Mouse (Mus musculus) CH12.LX (cell line): Measurements from ENCODE around the gene Ell3. TPM values are rescaled to one million over a fixed set of nuclear protein-coding genes. Genes with fewer than 3 reads are reported as not detected.

Experiments
- DNase-seq: peaks from one replicate; pipeline ENCODE4 v3.0.0-alpha.2; 2013; ENCODE audit errors: extremely low read depth
- H3K27ac ChIP-seq: 2 replicates; pipeline ENCODE4 v1.5.1; 2012; ENCODE audit warnings: low read depth, mild to moderate bottlenecking, control low read depth, moderate library complexity; ENCODE audit not compliant: insufficient read depth
- H3K27me3 ChIP-seq: replicated peaks from 2 replicates; pipeline ENCODE3; 2012; ENCODE audit warnings: inconsistent platforms
- H3K36me3 ChIP-seq, 2 experiments: replicated peaks in 1 of 2; 2 replicates each; pipeline versions ENCODE3 to v1.6.1; 2012; ENCODE audit warnings: inconsistent platforms in 1 of 2, low read length in 1 of 2, mild to moderate bottlenecking in 1 of 2, mixed read lengths in 1 of 2, moderate library complexity in 1 of 2; ENCODE audit not compliant: control insufficient read depth in 1 of 2, insufficient read depth in 1 of 2
- H3K4me1 ChIP-seq, 2 experiments: 2 replicates each; pipeline ENCODE4 v1.6.1; 2012; ENCODE audit warnings: inconsistent platforms in 1 of 2, moderate library complexity in 1 of 2; ENCODE audit not compliant: insufficient read depth in 2 of 2, control insufficient read depth in 1 of 2
- H3K4me2 ChIP-seq: 2 replicates; pipeline ENCODE4 v1.6.1; 2012; ENCODE audit warnings: low read depth, mild to moderate bottlenecking, control low read depth; ENCODE audit not compliant: poor library complexity, insufficient read depth, severe bottlenecking
- H3K4me3 ChIP-seq, 3 experiments: fragments of 150-350 bp in 1 of 3; sonication (generic) in 1 of 3; replicated peaks in 1 of 3; 2 replicates each; pipeline versions ENCODE3 to v1.5.1; 2011 to 2012; ENCODE audit warnings: low read depth in 2 of 3, low read length in 2 of 3, mild to moderate bottlenecking in 2 of 3, moderate library complexity in 2 of 3, control low read depth in 1 of 3, improper control_type of control experiment in 1 of 3, inconsistent platforms in 1 of 3, mixed read lengths in 1 of 3; ENCODE audit not compliant: poor library complexity in 1 of 3
- H3K79me2 ChIP-seq: replicated peaks from 2 replicates; pipeline ENCODE4 v1.6.1; 2012; ENCODE audit warnings: mild to moderate bottlenecking, moderate library complexity; ENCODE audit not compliant: control insufficient read depth, poor library complexity, insufficient read depth, severe bottlenecking; ENCODE audit errors: extremely low read depth
- H3K9ac ChIP-seq: 2 replicates; pipeline ENCODE4 v1.6.1; 2012; ENCODE audit warnings: low read depth, mild to moderate bottlenecking, control low read depth, moderate library complexity; ENCODE audit not compliant: insufficient read depth
- H3K9me3 ChIP-seq: replicated peaks from 2 replicates; pipeline ENCODE3; 2012; ENCODE audit warnings: low read length, inconsistent platforms, mixed read lengths
- BHLHE40 ChIP-seq: IDR thresholded peaks from 2 replicates; pipeline ENCODE4 v1.6.1; 2011; ENCODE audit warnings: mild to moderate bottlenecking, low read depth, low read length, improper control_type of control experiment
- CHD2 ChIP-seq: IDR thresholded peaks from 2 replicates; pipeline ENCODE4 v1.6.1; 2011; ENCODE audit warnings: low read length, improper control_type of control experiment
- ELF1 ChIP-seq: IDR thresholded peaks from 2 replicates; pipeline ENCODE4 v1.6.1; 2014; ENCODE audit warnings: low read depth, mild to moderate bottlenecking, inconsistent platforms, low read length, improper control_type of control experiment
- ETS1 ChIP-seq: conservative IDR thresholded peaks from 2 replicates; pipeline ENCODE4 v1.6.1; 2012; ENCODE audit warnings: low read depth, mild to moderate bottlenecking, inconsistent platforms, low read length, improper control_type of control experiment, moderate library complexity
- HCFC1 ChIP-seq: IDR thresholded peaks from 2 replicates; pipeline ENCODE4 v1.6.1; 2012; ENCODE audit warnings: low read depth, mild to moderate bottlenecking, inconsistent platforms, low read length, improper control_type of control experiment
- IRF4 ChIP-seq: IDR thresholded peaks from 2 replicates; pipeline ENCODE4 v1.6.1; 2014; ENCODE audit warnings: low read depth, mild to moderate bottlenecking, inconsistent platforms, low read length, improper control_type of control experiment
- JUN ChIP-seq: IDR thresholded peaks from 2 replicates; pipeline ENCODE4 v1.6.1; 2011; ENCODE audit warnings: low read depth, mild to moderate bottlenecking, low read length, improper control_type of control experiment, moderate library complexity; ENCODE audit not compliant: insufficient read depth
- KAT2A ChIP-seq: IDR thresholded peaks from 2 replicates; pipeline ENCODE4 v1.6.1; 2012; ENCODE audit warnings: low read length, improper control_type of control experiment, inconsistent platforms; ENCODE audit not compliant: insufficient replicate concordance
- MAX ChIP-seq: IDR thresholded peaks from 2 replicates; pipeline ENCODE4 v1.6.1; 2011; ENCODE audit warnings: low read length, improper control_type of control experiment
- MAZ ChIP-seq: IDR thresholded peaks from 2 replicates; pipeline ENCODE4 v1.6.1; 2012; ENCODE audit warnings: low read depth, mild to moderate bottlenecking, inconsistent platforms, low read length, improper control_type of control experiment, moderate library complexity
- MEF2A ChIP-seq: IDR thresholded peaks from 2 replicates; pipeline ENCODE4 v1.6.1; 2014; ENCODE audit warnings: low read depth, mild to moderate bottlenecking, inconsistent platforms, low read length, improper control_type of control experiment, borderline replicate concordance
- MXI1 ChIP-seq: IDR thresholded peaks from 2 replicates; pipeline ENCODE4 v1.6.1; 2011; ENCODE audit warnings: mild to moderate bottlenecking, low read depth, low read length, improper control_type of control experiment
- NELFE ChIP-seq: IDR thresholded peaks from 2 replicates; pipeline ENCODE4 v1.6.1; 2011; ENCODE audit warnings: low read depth, low read length, improper control_type of control experiment
- NRF1 ChIP-seq: IDR thresholded peaks from 2 replicates; pipeline ENCODE4 v1.6.1; 2014; ENCODE audit warnings: low read depth, mild to moderate bottlenecking, inconsistent platforms, low read length, improper control_type of control experiment, moderate library complexity
- PAX5 ChIP-seq: IDR thresholded peaks from 2 replicates; pipeline ENCODE4 v1.6.1; 2012; ENCODE audit warnings: low read length, inconsistent platforms, mixed read lengths
- POLR2A ChIP-seq: IDR thresholded peaks from 2 replicates; pipeline ENCODE4 v1.6.1; 2011; ENCODE audit warnings: low read depth, mild to moderate bottlenecking, improper control_type of control experiment, low read length
- POLR2AphosphoS2 ChIP-seq: IDR thresholded peaks from 2 replicates; pipeline ENCODE4 v1.6.1; 2011; ENCODE audit warnings: low read depth, low read length, improper control_type of control experiment
- SIN3A ChIP-seq: IDR thresholded peaks from 2 replicates; pipeline ENCODE4 v1.6.1; 2012; ENCODE audit warnings: low read length, improper control_type of control experiment, inconsistent platforms
- TBP ChIP-seq: conservative IDR thresholded peaks from 2 replicates; pipeline ENCODE4 v1.6.1; 2011; ENCODE audit warnings: low read depth, low read length, improper control_type of control experiment
- TCF12 ChIP-seq: IDR thresholded peaks from 2 replicates; pipeline ENCODE4 v1.6.1; 2014; ENCODE audit warnings: low read depth, mild to moderate bottlenecking, inconsistent platforms, low read length, improper control_type of control experiment
- USF1 ChIP-seq: IDR thresholded peaks from 2 replicates; pipeline ENCODE4 v1.6.1; 2014; ENCODE audit warnings: low read depth, mild to moderate bottlenecking, inconsistent platforms, low read length, improper control_type of control experiment
- USF2 ChIP-seq: conservative IDR thresholded peaks from 2 replicates; pipeline ENCODE4 v1.6.1; 2011; ENCODE audit warnings: low read depth, low read length, improper control_type of control experiment
- ZKSCAN1 ChIP-seq: IDR thresholded peaks from 2 replicates; pipeline ENCODE4 v1.6.1; 2012; ENCODE audit warnings: low read depth, inconsistent platforms, low read length, improper control_type of control experiment, borderline replicate concordance
- dilution Hi-C: fragments of 300-500 bp; cut with MboI; formaldehyde crosslinking; loops from 2 replicates; pipeline ENCODE4 v1.14.3; 2020; ENCODE audit warnings: low sequenced_read_pairs; ENCODE audit not compliant: extremely low pct_unique_long_range_greater_than_20kb, extremely low pct_ligation_motif_present
- in situ Hi-C: fragments of 300-500 bp; cut with MboI; formaldehyde crosslinking; loops from 3 replicates; pipeline ENCODE4 v1.14.3; 2019; ENCODE audit warnings: low sequenced_read_pairs, low pct_ligation_motif_present, low pct_unique_long_range_greater_than_20kb, mixed read lengths
- polyA plus RNA-seq: library from polyadenylated mRNA; unstranded; fragments of >175 nt; gene quantifications from 2 replicates; pipeline ENCODE4 v1.2.1, GENCODE M21; 2012; ENCODE audit warnings: low read depth; ENCODE audit not compliant: insufficient read length
- total RNA-seq, 2 experiments: library from RNA; depleted of rRNA; stranded (reverse); fragments of 300-350 nt in 1 of 2; fragments of >200 nt in 1 of 2; gene quantifications; 2 replicates each; pipeline ENCODE4 v1.2.3; 2012 to 2014

Ell3 gene
- total and polyA plus RNA-seq, 3 experiments, result 0.38 to 2.3 (median 1.0) TPM

GRCm38 (mm10) chr2:121449545-121450011 is 5.5 kb upstream of the Ell3 start:
- Histone ChIP-seq H3K79me2 (peaks cover 7% of the 10 kb centered on the region), H3K27me3 (peaks cover 30% of the 10 kb centered on the region), H3K9ac (peak overlapping the region; percentile 78), H3K4me2 (peak overlapping the region; percentile 87), H3K36me3 (peaks cover 7 to 34% of the 10 kb centered on the region in 2 experiments), H3K4me3 (peak overlapping the region; percentile 69 to 91 (median 88)), H3K27ac (peak overlapping the region; percentile 11; the same call in 1 of the 2 replicates), H3K9me3 (no peaks in the 10 kb centered on the region), H3K4me1 (peaks cover 5 to 28% of the 10 kb centered on the region in 2 experiments)
- dilution Hi-C loops (no loop called here), in situ Hi-C loops (no loop called here)
- 0 out of 2 replicates have a peak, but pooled peaks have one; percentile 35 for TF ChIP-seq ELF1
- TF ChIP-seq NRF1, result no peak
- no peak for DNase-seq

GRCm38 (mm10) chr2:121448739-121449535 is 4.9 kb upstream of the Ell3 start, which contains the start of gene Serf2:
TSS of gene Serf2 (plus strand) at chr2:121449195.
- Histone ChIP-seq H3K27ac (peak within 1 kb of the TSS; percentile 11; the same call in 1 of the 2 replicates), H3K4me3 (peak within 1 kb of the TSS; percentile 73 to 91 (median 88)), H3K9ac (peak within 1 kb of the TSS; percentile 79), H3K4me1 (peaks cover 5 to 28% of the 10 kb centered on the region in 2 experiments), H3K36me3 (peaks cover 6 to 31% of the 10 kb centered on the region in 2 experiments), H3K9me3 (no peaks in the 10 kb centered on the region), H3K79me2 (peaks cover 7% of the 10 kb centered on the region), H3K27me3 (peaks cover 36% of the 10 kb centered on the region), H3K4me2 (peak within 1 kb of the TSS; percentile 99)
- in situ Hi-C loops (no loop called here), dilution Hi-C loops (no loop called here)
- peak; percentile 97 for DNase-seq
- no peak for TF ChIP-seq ZKSCAN1
- TF ChIP-seq CHD2, result peak; percentile 69; the same call in 1 of the 2 replicates
- TF ChIP-seq NELFE, result peak; percentile 86
- TF ChIP-seq MEF2A, result peak; percentile 57; the same call in 1 of the 2 replicates
- TF ChIP-seq NRF1, result peak; percentile 29; the same call in 1 of the 2 replicates
- no peak for TF ChIP-seq MAZ
- TF ChIP-seq TBP, result 0 out of 2 replicates have a peak, but pooled peaks have one; percentile 21
- peak; percentile 20; the same call in 1 of the 2 replicates for TF ChIP-seq SIN3A
- TF ChIP-seq TCF12, result peak; percentile 23; the same call in 1 of the 2 replicates
- peak; percentile 40; the same call in 1 of the 2 replicates for TF ChIP-seq IRF4
- TF ChIP-seq POLR2A, result peak; percentile 94
- TF ChIP-seq ETS1, result peak; percentile 79
- TF ChIP-seq POLR2AphosphoS2, result peak; percentile 62; the same call in 1 of the 2 replicates
- TF ChIP-seq HCFC1, result no peak; the same call in 1 of the 2 replicates
- TF ChIP-seq ELF1, result peak; percentile 51
- TF ChIP-seq USF2, result peak; percentile 92
- TF ChIP-seq JUN, result 0 out of 2 replicates have a peak, but pooled peaks have one; percentile 3
- peak; percentile 95 for TF ChIP-seq MAX
- TF ChIP-seq USF1, result peak; percentile 97
- TF ChIP-seq KAT2A, result no peak
- peak; percentile 91 for TF ChIP-seq MXI1
- TF ChIP-seq BHLHE40, result peak; percentile 99
- TF ChIP-seq PAX5, result no peak
